ENCODE assay signal across 8 mouse cellular contexts in the genomic region with DNA sequence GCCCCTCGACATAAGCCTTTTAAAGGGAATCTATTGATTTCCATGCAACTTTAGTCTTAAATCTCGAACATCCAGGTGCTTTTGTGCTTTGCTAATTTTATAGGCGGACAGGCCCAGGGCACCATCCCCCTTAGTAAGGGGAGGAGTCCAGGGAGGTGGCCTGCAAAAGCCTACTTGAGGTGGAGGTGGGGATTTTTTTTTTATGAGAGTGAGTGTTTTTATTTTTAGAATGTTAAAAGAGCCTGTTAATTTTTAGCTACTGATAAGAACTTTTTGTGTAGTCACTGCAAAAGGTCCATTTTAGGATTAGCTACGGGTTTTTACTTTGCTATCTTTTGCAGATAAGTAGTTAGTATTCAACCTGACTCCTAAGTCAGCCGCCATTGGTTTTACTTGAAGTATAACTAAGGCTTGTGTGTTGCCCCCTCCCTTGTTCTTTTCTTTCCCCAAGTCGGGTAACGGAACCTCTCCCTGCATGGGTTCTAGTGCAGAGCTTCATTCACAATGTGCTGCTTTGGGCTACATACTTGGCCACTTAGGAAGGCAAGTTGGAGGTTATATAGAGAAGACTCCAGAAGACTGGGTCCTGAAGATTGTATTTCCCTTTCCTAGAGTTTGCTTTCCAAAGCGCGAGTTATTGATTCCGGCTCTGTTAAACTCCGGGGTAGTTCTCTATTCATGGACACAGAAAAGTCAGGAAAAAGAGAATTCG. TPM values are rescaled to one million over a fixed set of nuclear protein-coding genes. Genes with fewer than 3 reads are reported as not detected.
DNase-seq lines count a peak whose midpoint lies in the region; ATAC-seq lines count a peak whose summit lies in the region.

No protein-coding gene starts in this region.

- 49% methylated on average over 12 of the region's 12 CpGs for WGBS in embryonic facial prominence, embryonic 12.5 days
- WGBS in hindbrain, embryonic 11.5 days = 58% methylated on average over 12 of the region's 12 CpGs
- 25% methylated on average over 12 of the region's 12 CpGs for WGBS in liver, embryonic 13.5 days (ENCODE audit: insufficient replicate concordance)
- WGBS in neural tube, embryonic 13.5 days = 57% methylated on average over 12 of the region's 12 CpGs

- H3K9me3 ChIP-seq in embryonic facial prominence, embryonic 12.5 days = no peaks in the 10 kb centered on the region
- H3K9me3 ChIP-seq in hindbrain, embryonic 11.5 days (ENCODE audit: control insufficient read depth, low read length) = no peaks in the 10 kb centered on the region
- no peaks in the 10 kb centered on the region for H3K9me3 ChIP-seq in liver, embryonic 13.5 days (replicated peaks)
- H3K9me3 ChIP-seq in neural tube, embryonic 13.5 days = no peaks in the 10 kb centered on the region

- H3K27me3 ChIP-seq in embryonic facial prominence, embryonic 12.5 days = no peaks in the 10 kb centered on the region
- H3K27me3 ChIP-seq in hindbrain, embryonic 11.5 days (ENCODE audit: control insufficient read depth, insufficient read depth, low read length) = no peaks in the 10 kb centered on the region
- no peaks in the 10 kb centered on the region for H3K27me3 ChIP-seq in liver, embryonic 13.5 days
- H3K27me3 ChIP-seq in neural tube, embryonic 13.5 days = no peaks in the 10 kb centered on the region

- H3K4me3 ChIP-seq in embryonic facial prominence, embryonic 12.5 days = peak overlapping the region; percentile 98
- H3K4me3 ChIP-seq in hindbrain, embryonic 11.5 days (ENCODE audit: low read depth, low read length) = peak overlapping the region; percentile 99
- peak overlapping the region; percentile 93 for H3K4me3 ChIP-seq in liver, embryonic 13.5 days (replicated peaks)
- peak overlapping the region; percentile 76 for H3K4me3 ChIP-seq in neural tube, embryonic 13.5 days

- no peak for ATAC-seq in embryonic facial prominence, embryonic 12.5 days (ENCODE audit: insufficient number of reproducible peaks, insufficient read depth, low FRiP score, low TSS enrichment)
- ATAC-seq in hindbrain, embryonic 11.5 days (ENCODE audit: low FRiP score) = no peak
- no peak for ATAC-seq in liver, embryonic 13.5 days (ENCODE audit: low read depth)
- no peak for ATAC-seq in neural tube, embryonic 13.5 days (ENCODE audit: low read depth)

- H3K4me2 ChIP-seq in embryonic facial prominence, embryonic 12.5 days (replicated peaks) = peak overlapping the region; percentile 59
- H3K4me2 ChIP-seq in hindbrain, embryonic 11.5 days (replicated peaks; ENCODE audit: low read depth, low read length) = peak overlapping the region; percentile 75
- peak overlapping the region; percentile 79 for H3K4me2 ChIP-seq in liver, embryonic 13.5 days
- peak overlapping the region; percentile 70 for H3K4me2 ChIP-seq in neural tube, embryonic 13.5 days

- no peak overlapping the region for H3K27ac ChIP-seq in embryonic facial prominence, embryonic 12.5 days
- H3K27ac ChIP-seq in hindbrain, embryonic 11.5 days (ENCODE audit: low read depth, low read length) = no peak overlapping the region
- peak overlapping the region; percentile 93 for H3K27ac ChIP-seq in liver, embryonic 13.5 days
- no peak overlapping the region for H3K27ac ChIP-seq in neural tube, embryonic 13.5 days (replicated peaks)

- H3K9ac ChIP-seq in embryonic facial prominence, embryonic 12.5 days = peak overlapping the region; percentile 33
- 0 out of 2 replicates have a peak overlapping the region, but pooled peaks have one; percentile 15 for H3K9ac ChIP-seq in hindbrain, embryonic 11.5 days (ENCODE audit: low read depth, low read length)
- peak overlapping the region; percentile 96 for H3K9ac ChIP-seq in liver, embryonic 13.5 days
- H3K9ac ChIP-seq in neural tube, embryonic 13.5 days = 0 out of 2 replicates have a peak overlapping the region, but pooled peaks have one; percentile 72

- peak; percentile 35 for DNase-seq in kidney, adult 18-20 months
- DNase-seq in kidney, adult 11 months = no peak
- no peak for DNase-seq in hindbrain, embryonic 11.5 days (ENCODE audit: low spot score)
- peak; percentile 34 for DNase-seq in liver, embryonic 13.5 days
- DNase-seq in gastrocnemius, adult 8-10 months (ENCODE audit: low spot score in 2 of 2) = no peak
- DNase-seq in right cerebral cortex, postnatal 4 days = no peak

- H3K4me1 ChIP-seq in embryonic facial prominence, embryonic 12.5 days = peaks cover 10% of the 10 kb centered on the region; the same call in 1 of the 2 replicates
- no peaks in the 10 kb centered on the region for H3K4me1 ChIP-seq in hindbrain, embryonic 11.5 days (replicated peaks; ENCODE audit: control insufficient read depth, insufficient read depth, low read length)
- H3K4me1 ChIP-seq in liver, embryonic 13.5 days (replicated peaks) = peaks cover 28% of the 10 kb centered on the region
- H3K4me1 ChIP-seq in neural tube, embryonic 13.5 days (replicated peaks) = peaks cover 17% of the 10 kb centered on the region

- peaks cover 22% of the 10 kb centered on the region for H3K36me3 ChIP-seq in embryonic facial prominence, embryonic 12.5 days
- H3K36me3 ChIP-seq in hindbrain, embryonic 11.5 days (ENCODE audit: control insufficient read depth, insufficient read depth, low read length) = no peaks in the 10 kb centered on the region
- H3K36me3 ChIP-seq in liver, embryonic 13.5 days = peaks cover 36% of the 10 kb centered on the region
- H3K36me3 ChIP-seq in neural tube, embryonic 13.5 days = no peaks in the 10 kb centered on the region

RNA-seq across cellular contexts. Expression of a gene that starts 2.2 kb away (rescaled TPM):
- 41.9 and 42.4 TPM in 2 replicates for polyA plus RNA-seq in embryonic facial prominence, embryonic 12.5 days (2016; fragmentation: Nextera tagmentation; extraction: Ambion mirVana)
- 25.7 and 26.6 TPM in 2 replicates for polyA plus RNA-seq in hindbrain, embryonic 11.5 days (2014; fragmentation: Nextera tagmentation; extraction: Ambion mirVana)
- 10.2 and 12.2 TPM in 2 replicates for polyA plus RNA-seq in liver, embryonic 13.5 days (2015; fragmentation: Nextera tagmentation; extraction: Ambion mirVana)
- 5.7 and 6.6 TPM in 2 replicates for polyA plus RNA-seq in neural tube, embryonic 13.5 days (2015; fragmentation: Nextera tagmentation; extraction: Ambion mirVana)
- 1 to 10 TPM; 2.4 to 2.9 (median 2.4) TPM for total RNA-seq in gastrocnemius, adult 8-10 months (2022)

Comparison
In these comparisons a context has a peak if more than half of its experiments do, and no peak if none do; other contexts are left out.
1. DNase-seq: peak in kidney, adult 18-20 months (single experiment) and liver, embryonic 13.5 days (single experiment); none in kidney, adult 11 months (single experiment), hindbrain, embryonic 11.5 days (single experiment), gastrocnemius, adult 8-10 months (0 of 2) and right cerebral cortex, postnatal 4 days (single experiment).
2. H3K9ac ChIP-seq: peak in every context shown above with its lines; median percentile 96 in liver, embryonic 13.5 days; 72 in neural tube, embryonic 13.5 days; 33 in embryonic facial prominence, embryonic 12.5 days; 15 in hindbrain, embryonic 11.5 days.
3. Peak in every context shown above with its lines, with median percentiles within 50 percentile points of each other: H3K4me2 ChIP-seq and H3K4me3 ChIP-seq.